Mouse (Mus musculus) cerebellum, adult 2 months (tissue): ENCODE data around the gene Pde7b. TPM values are rescaled to one million over a fixed set of nuclear protein-coding genes. Genes with fewer than 3 reads are reported as not detected.

ENCODE experiments used
- DNase-seq, 2 experiments: peaks; one replicate each; pipeline ENCODE4 v3.0.0; 2021
- H3K27ac ChIP-seq: fragments of 200-500 bp; 2 replicates; pipeline ENCODE4 v1.5.1; 2012; ENCODE audit warnings: low read length, control low read depth, inconsistent platforms; ENCODE audit not compliant: insufficient read depth
- H3K27me3 ChIP-seq: fragments of 200-500 bp; 2 replicates; pipeline ENCODE4 v1.6.1; 2012; ENCODE audit warnings: inconsistent platforms, mild to moderate bottlenecking, low read length, moderate library complexity; ENCODE audit not compliant: control insufficient read depth, insufficient read depth
- H3K4me1 ChIP-seq: fragments of 200-500 bp; 2 replicates; pipeline ENCODE4 v1.6.1; 2011; ENCODE audit warnings: low read length; ENCODE audit not compliant: control insufficient read depth, insufficient read depth
- H3K4me3 ChIP-seq: fragments of 200-500 bp; replicated peaks from 2 replicates; pipeline ENCODE3; 2011; ENCODE audit warnings: mild to moderate bottlenecking, low read depth, low read length, control low read depth; ENCODE audit not compliant: insufficient read depth
- CTCF ChIP-seq: fragments of 200-500 bp; IDR thresholded peaks from 2 replicates; pipeline ENCODE4 v1.5.1; 2011; ENCODE audit warnings: low read depth, mild to moderate bottlenecking, control low read depth, low read length, moderate library complexity, borderline replicate concordance; ENCODE audit not compliant: insufficient read depth
- POLR2A ChIP-seq: fragments of 200-500 bp; IDR thresholded peaks from 2 replicates; pipeline ENCODE4 v1.6.1; 2011; ENCODE audit warnings: low read length, control low read depth, borderline replicate concordance; ENCODE audit not compliant: insufficient read depth
- WGBS: fragments of 180-500 bp; shearing (Covaris S2); methylation state at CpG from one replicate; pipeline ENCODE4 v1.1.7; 2018; 5-methylcytosine and 5-hydroxymethylcytosine counted together
- polyA plus RNA-seq: library from polyadenylated mRNA; depleted of rRNA; stranded (reverse); fragments of >200 nt; gene quantifications from 2 replicates; pipeline ENCODE4 v1.2.3, GENCODE M21; 2012

Pde7b gene
- polyA plus RNA-seq, 1 experiment: 8.5 TPM

- no peaks in the 10 kb centered on the region for H3K4me1 ChIP-seq
- TF ChIP-seq CTCF (no peak), POLR2A (no peak)
- WGBS: 100% methylated on average over 1 of the region's 1 CpGs
- H3K27me3 ChIP-seq: no peaks in the 10 kb centered on the region
- H3K4me3 ChIP-seq: no peak overlapping the region
- no peak for DNase-seq
- H3K27ac ChIP-seq: no peak overlapping the region
These were observed 28.0 kb upstream of the Pde7b start for GRCm38 (mm10) chr10:20752883-20753282.

- 90% methylated on average over 5 of the region's 5 CpGs for WGBS
- Histone ChIP-seq H3K4me3 (no peak overlapping the region), H3K27ac (no peak overlapping the region), H3K4me1 (no peaks in the 10 kb centered on the region), H3K27me3 (no peaks in the 10 kb centered on the region)
- DNase-seq: no peak
- TF ChIP-seq CTCF (no peak), POLR2A (no peak)
These were observed 25.9 kb upstream of the Pde7b start for GRCm38 (mm10) chr10:20750642-20751251.

GRCm38 (mm10) chr10:20748938-20749337 lies 24.1 kb upstream of the Pde7b start:
- TF ChIP-seq CTCF: no peak
- TF ChIP-seq POLR2A: no peak
- no peak overlapping the region for H3K27ac ChIP-seq
- no peak overlapping the region for H3K4me3 ChIP-seq
- WGBS: 92% methylated on average over 8 of the region's 8 CpGs
- no peaks in the 10 kb centered on the region for H3K4me1 ChIP-seq
- H3K27me3 ChIP-seq: no peaks in the 10 kb centered on the region
- DNase-seq: no peak

- no peak overlapping the region for H3K27ac ChIP-seq
- no peak for DNase-seq
- WGBS: 92% methylated on average over 4 of the region's 4 CpGs
- TF ChIP-seq POLR2A: no peak
- TF ChIP-seq CTCF: no peak
- no peaks in the 10 kb centered on the region for H3K4me1 ChIP-seq
- H3K4me3 ChIP-seq: no peak overlapping the region
- H3K27me3 ChIP-seq: no peaks in the 10 kb centered on the region
These were observed 22.4 kb upstream of the Pde7b start for GRCm38 (mm10) chr10:20747229-20747628.

- TF ChIP-seq CTCF: no peak
- TF ChIP-seq POLR2A: no peak
- WGBS: 77% methylated on average over 3 of the region's 3 CpGs
- DNase-seq: no peak
These were observed 14.9 kb upstream of the Pde7b start for GRCm38 (mm10) chr10:20739801-20740200.

GRCm38 (mm10) chr10:20737146-20737545 lies 12.3 kb upstream of the Pde7b start:
- WGBS: 72% methylated on average over 4 of the region's 4 CpGs
- Histone ChIP-seq H3K4me1 (no peaks in the 10 kb centered on the region), H3K27me3 (no peaks in the 10 kb centered on the region), H3K4me3 (no peak overlapping the region), H3K27ac (no peak overlapping the region)
- TF ChIP-seq CTCF (no peak), POLR2A (no peak)
- DNase-seq: no peak

More at GRCm38 (mm10) chr10:20739801-20740200, 14.9 kb upstream of the Pde7b start:
- Histone ChIP-seq H3K27me3 (no peaks in the 10 kb centered on the region), H3K4me1 (no peaks in the 10 kb centered on the region), H3K27ac (no peak overlapping the region), H3K4me3 (no peak overlapping the region)

GRCm38 (mm10) chr10:20735775-20736449 lies 11.0 kb upstream of the Pde7b start:
- TF ChIP-seq CTCF (no peak), POLR2A (no peak)
- H3K27me3 ChIP-seq: no peaks in the 10 kb centered on the region
- no peak overlapping the region for H3K4me3 ChIP-seq
- H3K4me1 ChIP-seq: no peaks in the 10 kb centered on the region
- H3K27ac ChIP-seq: no peak overlapping the region
- DNase-seq: no peak
- 75% methylated on average over 3 of the region's 3 CpGs for WGBS

GRCm38 (mm10) chr10:20733576-20733975 lies 8.7 kb upstream of the Pde7b start:
- DNase-seq: no peak
- Histone ChIP-seq H3K4me1 (no peaks in the 10 kb centered on the region), H3K4me3 (no peak overlapping the region), H3K27ac (no peak overlapping the region), H3K27me3 (no peaks in the 10 kb centered on the region)
- TF ChIP-seq CTCF: no peak
- TF ChIP-seq POLR2A: no peak
- 58% methylated on average over 5 of the region's 5 CpGs for WGBS
